13 mouse cellular contexts compared by ENCODE assay signal in genomic region chr8:127684213-127684612, GRCm38 (mm10).
A peak's percentile ranks its signal among the peaks of the same experiment; 100 is the strongest.
DNase-seq lines count a peak whose midpoint lies in the region; ATAC-seq lines count a peak whose summit lies in the region.
"Had no signal": no experiment of that assay in that cellular context is flagged by ENCODE, and none has a peak within 500 bp of the region (broad histone marks: within the 10 kb centered on the region; RNA-seq: fewer than 3 reads in every experiment).

No protein-coding gene starts in this region.

- H3K4me1 ChIP-seq in embryonic facial prominence, embryonic 14.5 days (ENCODE audit: control insufficient read depth, insufficient read depth, low read length): no peaks in the 10 kb centered on the region
- no peaks in the 10 kb centered on the region for H3K4me1 ChIP-seq in forebrain, embryonic 16.5 days (replicated peaks; ENCODE audit: control insufficient read depth, insufficient read depth, low read length)
- H3K4me1 ChIP-seq: kidney, embryonic 15.5 days had no signal

- intact Hi-C loops in left cerebral cortex, postnatal 25 days (cut with DNase I): loop anchor here (5.0 kb wide), 1 partner anchor 62 kb away; no protein-coding TSS in a partner anchor

- H3K9ac ChIP-seq in embryonic facial prominence, embryonic 14.5 days (ENCODE audit: low read depth, low read length): no peak overlapping the region
- H3K9ac ChIP-seq in forebrain, embryonic 16.5 days (replicated peaks; ENCODE audit: low read depth, low read length): no peak overlapping the region
- H3K9ac ChIP-seq: kidney, embryonic 15.5 days had no signal

- no peaks in the 10 kb centered on the region for H3K27me3 ChIP-seq in embryonic facial prominence, embryonic 14.5 days (replicated peaks; ENCODE audit: control insufficient read depth, insufficient read depth, low read length)
- no peaks in the 10 kb centered on the region for H3K27me3 ChIP-seq in forebrain, embryonic 16.5 days (replicated peaks; ENCODE audit: control insufficient read depth, insufficient read depth, low read length)
- H3K27me3 ChIP-seq: kidney, embryonic 15.5 days had no signal

- no peak overlapping the region for H3K4me3 ChIP-seq in embryonic facial prominence, embryonic 14.5 days (ENCODE audit: low read depth, low read length)
- H3K4me3 ChIP-seq in forebrain, embryonic 16.5 days (replicated peaks; ENCODE audit: low read length): no peak overlapping the region
- H3K4me3 ChIP-seq: kidney, embryonic 15.5 days had no signal

- ATAC-seq in embryonic facial prominence, embryonic 14.5 days (ENCODE audit: low read depth): peak; percentile 72; the same call in 1 of the 2 replicates
- peak; percentile 91 for ATAC-seq in forebrain, embryonic 16.5 days

- H3K4me2 ChIP-seq in embryonic facial prominence, embryonic 14.5 days (ENCODE audit: low read depth, low read length): no peak overlapping the region
- H3K4me2 ChIP-seq in forebrain, embryonic 16.5 days (ENCODE audit: low read length): no peak overlapping the region
- H3K4me2 ChIP-seq: kidney, embryonic 15.5 days had no signal

- peak; percentile 31 to 58 for DNase-seq in left cerebral cortex, adult 18-20 months (ENCODE audit: low spot score in 2 of 2)
- DNase-seq in left cerebral cortex, adult 11 months (ENCODE audit: low spot score): no peak
- peak; percentile 55 for DNase-seq in embryonic facial prominence, embryonic 14.5 days (ENCODE audit: low spot score)
- peak; percentile 32 to 66 for DNase-seq in left cerebral cortex, postnatal 25 days (ENCODE audit: low spot score in 2 of 2)
- DNase-seq in c-Kit-positive CD71-positive TER-119-positive erythroid progenitor cells, embryonic 14.5 days (ENCODE audit: low spot score): no peak
- no peak for DNase-seq in adrenal gland, postnatal 4 days (ENCODE audit: low spot score in 2 of 2)
- no peak for DNase-seq in kidney, postnatal 4 days
- DNase-seq: adrenal gland, postnatal 36 days; heart, adult 11 months; lung, postnatal 4 days; thymus, adult 2 months had no signal

- no peak overlapping the region for H3K27ac ChIP-seq in embryonic facial prominence, embryonic 14.5 days (replicated peaks; ENCODE audit: low read depth, low read length)
- H3K27ac ChIP-seq in forebrain, embryonic 16.5 days (ENCODE audit: low read length): peak overlapping the region; percentile 0; the same call in 1 of the 2 replicates
- H3K27ac ChIP-seq: kidney, embryonic 15.5 days had no signal

- 60% methylated on average over 5 of the region's 5 CpGs for WGBS in embryonic facial prominence, embryonic 14.5 days
- 48% methylated on average over 5 of the region's 5 CpGs for WGBS in forebrain, embryonic 16.5 days

- H3K36me3 ChIP-seq in embryonic facial prominence, embryonic 14.5 days (ENCODE audit: control insufficient read depth, insufficient read depth, low read length): no peaks in the 10 kb centered on the region
- H3K36me3 ChIP-seq in forebrain, embryonic 16.5 days (ENCODE audit: control insufficient read depth, insufficient read depth): no peaks in the 10 kb centered on the region
- H3K36me3 ChIP-seq: kidney, embryonic 15.5 days had no signal

- H3K9me3 ChIP-seq in embryonic facial prominence, embryonic 14.5 days (ENCODE audit: control insufficient read depth, low read length): no peaks in the 10 kb centered on the region
- no peaks in the 10 kb centered on the region for H3K9me3 ChIP-seq in forebrain, embryonic 16.5 days (ENCODE audit: control insufficient read depth, low read length)
- H3K9me3 ChIP-seq: kidney, embryonic 15.5 days had no signal

Comparison
In these comparisons a context has a peak if more than half of its experiments do, and no peak if none do; other contexts are left out.
1. DNase-seq: peak in left cerebral cortex, adult 18-20 months (2 of 2), embryonic facial prominence, embryonic 14.5 days (single experiment) and left cerebral cortex, postnatal 25 days (2 of 2); none in left cerebral cortex, adult 11 months (single experiment), c-Kit-positive CD71-positive TER-119-positive erythroid progenitor cells, embryonic 14.5 days (single experiment), adrenal gland, postnatal 4 days (0 of 2) and kidney, postnatal 4 days (0 of 2).